Mouse (Mus musculus) lung, adult 2 months (tissue): ENCODE results near the gene Apoa5.

Source experiments
- CTCF ChIP-seq: fragments of 200-500 bp; IDR thresholded peaks from 2 replicates; pipeline ENCODE4 v1.5.1; 2011; ENCODE audit warnings: mild to moderate bottlenecking, low read length, control low read depth; ENCODE audit not compliant: insufficient read depth
- POLR2A ChIP-seq: fragments of 200-500 bp; IDR thresholded peaks from 2 replicates; pipeline ENCODE4 v1.6.1; 2011; ENCODE audit warnings: low read depth, mild to moderate bottlenecking, control low read depth, low read length, borderline replicate concordance; ENCODE audit errors: extremely low read depth

GRCm38 (mm10) chr9:46309121-46309520 lies 40.7 kb downstream of the Apoa5 start:
- TF ChIP-seq CTCF (peak; percentile 37; the same call in 1 of the 2 replicates), POLR2A (no peak)
